Mouse (Mus musculus) heart, adult 2 months (tissue): ENCODE measurements around the gene Rab7b. TPM values are rescaled to one million over a fixed set of nuclear protein-coding genes. Genes with fewer than 3 reads are reported as not detected.

ENCODE experiments used
- DNase-seq, 2 experiments: peaks; one replicate each; pipeline ENCODE4 v3.0.0; 2021
- H3K27ac ChIP-seq: fragments of 200-600 bp; 2 replicates; pipeline ENCODE4 v1.8.1; 2022
- H3K27me3 ChIP-seq: fragments of 200-500 bp; 2 replicates; pipeline ENCODE4 v1.6.1; 2012; ENCODE audit warnings: mild to moderate bottlenecking, low read length, inconsistent platforms, mixed read lengths; ENCODE audit not compliant: control insufficient read depth, insufficient read depth
- H3K36me3 ChIP-seq: fragments of 200-500 bp; 2 replicates; pipeline ENCODE4 v1.6.1; 2012; ENCODE audit warnings: low read length, inconsistent platforms; ENCODE audit not compliant: control insufficient read depth, insufficient read depth
- H3K4me1 ChIP-seq: fragments of 200-500 bp; 2 replicates; pipeline ENCODE4 v1.6.1; 2011; ENCODE audit warnings: low read length; ENCODE audit not compliant: control insufficient read depth, insufficient read depth
- H3K4me3 ChIP-seq: fragments of 200-600 bp; 2 replicates; pipeline ENCODE4 v1.8.1; 2022
- H3K79me2 ChIP-seq: fragments of 200-500 bp; replicated peaks from 2 replicates; pipeline ENCODE4 v1.6.1; 2012; ENCODE audit warnings: mild to moderate bottlenecking, inconsistent platforms, low read length, moderate library complexity, mixed read lengths; ENCODE audit not compliant: control insufficient read depth, insufficient read depth
- H3K9ac ChIP-seq: fragments of 200-500 bp; 2 replicates; pipeline ENCODE4 v1.6.1; 2012; ENCODE audit warnings: low read depth, mild to moderate bottlenecking, control low read depth, inconsistent platforms, low read length, mixed read lengths
- CTCF ChIP-seq: fragments of 200-600 bp; IDR thresholded peaks from 2 replicates; pipeline ENCODE4 v1.8.1; 2022; ENCODE audit warnings: antibody characterized with exemption, mild to moderate bottlenecking, moderate library complexity
- EP300 ChIP-seq: fragments of 200-500 bp; IDR thresholded peaks from 2 replicates; pipeline ENCODE4 v1.6.1; 2011; ENCODE audit warnings: low read depth, low read length, control low read depth; ENCODE audit not compliant: insufficient read depth
- POLR2A ChIP-seq: fragments of 200-500 bp; IDR thresholded peaks from 2 replicates; pipeline ENCODE4 v1.6.1; 2011; ENCODE audit warnings: mild to moderate bottlenecking, low read depth, low read length, control low read depth; ENCODE audit not compliant: insufficient read depth
- WGBS: fragments of 180-500 bp; shearing (Covaris S2); methylation state at CpG from one replicate; pipeline ENCODE4 v1.1.7; 2018; 5-methylcytosine and 5-hydroxymethylcytosine counted together
- intact Hi-C: fragments of 180-260 bp; cut with DNase I; formaldehyde crosslinking; loops from one replicate; pipeline ENCODE4 v1.15.1; 2025
- polyA plus RNA-seq: library from polyadenylated mRNA; depleted of rRNA; stranded (reverse); fragments of >200 nt; gene quantifications from 2 replicates; pipeline ENCODE4 v1.2.3, GENCODE M21; 2012; rRNA removed
- total RNA-seq, 2 experiments: library from RNA; stranded (reverse); gene quantifications; 2 replicates each; pipeline ENCODE4 v1.2.3; 2021

The Rab7b gene
- total and polyA plus RNA-seq, 3 experiments: 3.0 to 3.7 (median 3.5) TPM

DNA sequence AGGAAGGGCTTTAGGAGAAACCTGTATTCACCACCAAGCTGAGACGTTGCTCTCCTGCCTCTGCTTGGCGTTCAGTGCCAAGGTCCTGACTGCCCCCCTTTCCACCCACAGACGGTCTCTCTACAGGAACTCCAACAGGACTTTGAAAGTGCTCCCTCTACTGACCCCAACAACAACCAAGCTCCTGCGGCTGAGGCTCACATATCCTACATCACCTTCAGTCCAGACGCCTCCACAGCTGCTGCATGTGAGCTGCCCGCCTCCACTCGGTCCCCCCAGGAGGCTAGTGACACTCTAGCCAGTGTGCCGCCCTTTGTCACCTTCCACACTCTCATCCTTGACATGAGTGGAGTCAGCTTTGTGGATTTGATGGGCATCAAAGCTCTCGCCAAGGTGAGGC is 75.2 kb downstream of the Rab7b start:
- H3K4me3 ChIP-seq: no peak overlapping the region
- intact Hi-C loops: no loop called here
- H3K9ac ChIP-seq: no peak overlapping the region
- peaks cover 1% of the 10 kb centered on the region; the same call in 1 of the 2 replicates for H3K4me1 ChIP-seq
- TF ChIP-seq CTCF (0 out of 2 replicates have a peak, but pooled peaks have one; percentile 21), POLR2A (no peak), EP300 (no peak)
- peak in 1 of 2 experiments; percentile 14 for DNase-seq
- no peaks in the 10 kb centered on the region for H3K36me3 ChIP-seq
- H3K79me2 ChIP-seq: no peaks in the 10 kb centered on the region
- WGBS: 64% methylated on average over 9 of the region's 9 CpGs
- no peak overlapping the region for H3K27ac ChIP-seq
- H3K27me3 ChIP-seq: no peaks in the 10 kb centered on the region

- peak in 1 of 2 experiments; percentile 14 for DNase-seq
- TF ChIP-seq POLR2A: no peak
- TF ChIP-seq CTCF: no peak
- no peak for TF ChIP-seq EP300
- intact Hi-C loops: loop anchor here (1.0 kb wide), 3 partner anchors 52 to 151 kb away; no protein-coding TSS in a partner anchor
- peaks cover 1% of the 10 kb centered on the region; the same call in 1 of the 2 replicates for H3K4me1 ChIP-seq
- H3K27ac ChIP-seq: no peak overlapping the region
- H3K27me3 ChIP-seq: no peaks in the 10 kb centered on the region
- no peak overlapping the region for H3K4me3 ChIP-seq
- H3K79me2 ChIP-seq: no peaks in the 10 kb centered on the region
- no peaks in the 10 kb centered on the region for H3K36me3 ChIP-seq
- WGBS: 54% methylated on average over 8 of the region's 8 CpGs
- no peak overlapping the region for H3K9ac ChIP-seq
Measured at GRCm38 (mm10) chr1:131764581-131765338, 76.3 kb downstream of the Rab7b start.

Other genes with a start within 250 kb of the Rab7b start
- 10 to 100 TPM; 15.9 to 20.5 TPM for gene Srgap2, start 161.3 kb upstream of the Rab7b start, total RNA-seq
- 15.2 and 16.9 TPM in 2 replicates for gene Srgap2, start 161.3 kb upstream of the Rab7b start, polyA plus RNA-seq
- under 1 TPM; 0.73 to 0.78 TPM for gene Fam72a, start 160.8 kb upstream of the Rab7b start, total RNA-seq
- 0.18 and 0.29 TPM in 2 replicates for gene Fam72a, start 160.8 kb upstream of the Rab7b start, polyA plus RNA-seq
- gene Avpr1b, start 89.5 kb upstream of the Rab7b start, total RNA-seq: not detected
- not detected in 2 replicates for gene Avpr1b, start 89.5 kb upstream of the Rab7b start, polyA plus RNA-seq
- gene Ctse, start 50.4 kb upstream of the Rab7b start, total RNA-seq: under 1 TPM; 0.63 to 0.86 TPM
- gene Ctse, start 50.4 kb upstream of the Rab7b start, polyA plus RNA-seq: 0.39 and 0.70 TPM in 2 replicates
- gene Slc26a9, start 55.3 kb downstream of the Rab7b start, total RNA-seq: not detected
- gene Slc26a9, start 55.3 kb downstream of the Rab7b start, polyA plus RNA-seq: 0.03 and 0.08 TPM in 2 replicates
- 1 to 10 TPM; 5.8 to 7.5 TPM for gene Pm20d1, start 108.7 kb downstream of the Rab7b start, total RNA-seq
- 5.9 and 8.3 TPM in 2 replicates for gene Pm20d1, start 108.7 kb downstream of the Rab7b start, polyA plus RNA-seq
- 10 to 100 TPM; 43.4 to 65.9 TPM for gene Slc41a1, start 138.8 kb downstream of the Rab7b start, total RNA-seq
- gene Slc41a1, start 138.8 kb downstream of the Rab7b start, polyA plus RNA-seq: 69.5 and 84.1 TPM in 2 replicates
- 10 to 100 TPM; 11.2 to 11.8 TPM for gene Rab29, start 178.5 kb downstream of the Rab7b start, total RNA-seq
- gene Rab29, start 178.5 kb downstream of the Rab7b start, polyA plus RNA-seq: 17.4 and 28.6 TPM in 2 replicates
- gene Nucks1, start 221.8 kb downstream of the Rab7b start, total RNA-seq: 10 to 100 TPM; 59.5 to 64.3 TPM
- gene Nucks1, start 221.8 kb downstream of the Rab7b start, polyA plus RNA-seq: 9.9 and 18.9 TPM in 2 replicates